Mouse (Mus musculus) spleen, adult 12 weeks (tissue): ENCODE measurements around the gene Rhox13.

Experiments used
- DNase-seq: peaks from one replicate; pipeline ENCODE4 v3.0.0; 2022; ENCODE audit warnings: low spot score

Rhox13 gene

DNA sequence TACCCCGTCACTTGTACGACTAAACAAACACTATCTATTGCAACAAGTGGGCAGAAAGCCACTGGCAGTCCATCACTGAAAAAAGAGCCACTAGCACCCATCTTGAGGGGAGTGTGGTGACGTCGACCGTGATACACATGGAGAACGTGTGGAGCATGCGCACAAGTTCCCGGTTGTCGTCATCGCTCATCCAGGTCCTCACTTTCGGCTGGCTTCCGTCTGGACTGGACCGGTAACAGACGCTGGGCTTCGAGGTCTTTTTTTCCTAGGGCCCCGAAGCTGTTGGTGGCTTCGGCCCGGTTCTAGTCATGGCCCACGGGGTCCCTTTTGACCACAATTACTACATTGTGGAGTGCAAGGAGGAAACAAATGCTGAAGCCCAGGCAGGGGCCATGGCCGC is at the start of gene Rhox13:
Gene Rhox13, plus strand, starts transcription at position 238 of the 400 bp plus-strand sequence.
- DNase-seq = no peak

DNA sequence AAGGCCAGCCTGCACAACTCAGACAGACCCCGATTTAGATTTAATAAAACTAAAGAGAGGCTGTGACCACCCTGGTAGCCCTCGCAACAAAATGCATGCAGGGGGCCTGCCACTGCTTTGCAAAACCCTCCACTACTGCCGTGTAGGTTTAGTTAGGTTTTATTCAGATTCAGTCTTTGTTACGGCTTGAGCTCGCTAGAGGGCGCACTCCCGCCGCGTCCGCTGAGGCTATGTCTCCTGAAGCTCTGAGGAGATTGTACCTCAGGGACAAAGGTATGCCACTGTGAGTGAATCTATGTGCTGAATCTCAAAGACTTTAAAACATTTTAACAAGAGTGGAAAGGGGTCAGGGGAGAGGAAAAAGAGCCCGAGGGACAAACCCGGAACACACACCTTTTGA is 36.8 kb upstream of the Rhox13 start:
- DNase-seq = no peak

DNA sequence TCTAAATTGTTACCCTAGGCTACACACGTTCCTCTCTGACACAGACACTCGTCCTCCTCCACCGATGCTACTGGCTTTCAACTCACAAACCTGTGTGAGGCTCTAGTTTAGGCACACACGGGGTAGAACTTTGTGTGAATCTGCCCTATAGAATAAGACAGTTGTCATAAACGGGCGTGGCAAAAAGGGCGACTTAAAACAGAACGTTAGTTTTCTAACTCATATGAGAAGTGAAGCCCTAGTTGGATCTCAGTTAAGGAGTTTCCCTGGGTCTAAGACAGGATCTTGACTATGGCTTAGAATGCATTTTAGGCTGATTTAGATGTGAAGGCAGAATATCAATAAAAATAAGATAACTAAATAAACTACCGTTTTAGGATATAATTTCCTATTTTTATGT is 36.0 kb upstream of the Rhox13 start, which contains the start of gene Rhox11:
Gene Rhox11, minus strand, starts transcription at position 101 of the 400 bp plus-strand sequence.
- DNase-seq = no peak

DNA sequence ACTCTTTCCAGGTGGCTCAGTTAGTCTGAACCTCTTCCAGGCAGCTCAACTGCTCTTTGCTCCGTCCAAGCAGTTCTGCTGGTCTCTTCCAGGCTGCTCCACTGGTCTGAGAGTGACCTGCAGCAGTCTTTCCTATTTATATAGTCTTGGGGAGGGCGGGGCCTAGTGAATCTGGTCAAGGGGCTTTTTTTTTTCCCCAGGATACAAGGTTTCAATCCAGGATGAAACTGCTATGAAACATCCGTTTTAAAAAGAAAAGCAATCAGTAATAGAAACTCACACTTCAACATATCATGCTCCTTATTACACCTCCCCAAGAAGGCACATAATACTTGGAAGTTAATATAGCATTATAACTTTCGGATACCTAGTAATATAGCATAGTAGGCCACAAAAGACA is 10.2 kb upstream of the Rhox13 start, which contains the start of gene Rhox12:
Gene Rhox12, minus strand, starts transcription at position 101 of the 400 bp plus-strand sequence.
- DNase-seq = no peak

DNA sequence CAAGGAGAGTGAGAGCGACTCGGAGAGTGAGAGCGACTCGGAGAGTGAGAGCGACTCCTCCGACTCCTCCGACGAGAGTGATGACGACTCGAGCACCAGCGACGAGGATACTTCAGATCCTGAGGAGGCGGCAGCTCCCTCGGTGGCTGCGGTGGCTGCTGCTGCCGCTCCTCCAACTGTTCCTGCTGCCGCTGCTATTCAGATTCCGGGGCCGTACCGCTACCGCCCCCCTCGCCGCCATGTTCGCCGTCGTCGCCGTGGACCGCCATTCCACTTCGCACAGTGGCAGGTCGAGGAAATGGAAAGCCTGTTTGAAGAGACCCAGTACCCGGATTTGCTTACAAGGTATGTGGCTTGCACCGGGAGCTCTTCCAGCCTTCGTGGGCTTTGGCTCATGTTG is 459 bp downstream of the Rhox13 start:
- no peak for DNase-seq

DNA sequence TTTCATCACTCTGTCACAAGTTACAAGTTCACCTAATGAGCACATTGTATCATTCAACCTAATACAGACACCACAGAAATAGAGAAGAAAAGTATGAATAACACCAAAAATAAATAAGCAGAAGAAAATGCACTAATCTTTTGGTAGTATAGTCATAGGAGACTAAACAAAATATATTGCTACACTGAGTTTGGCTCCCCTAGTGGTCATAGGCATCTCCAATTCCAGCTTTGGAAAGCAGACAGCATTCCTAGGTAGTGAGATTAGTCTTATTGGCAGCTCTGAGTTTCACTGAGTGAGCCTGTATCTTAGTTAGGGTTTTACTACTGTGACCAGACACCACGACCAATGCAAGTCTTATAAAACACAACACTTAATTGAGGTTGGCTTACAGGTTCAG is 38.1 kb downstream of the Rhox13 start:
- no peak for DNase-seq

DNA sequence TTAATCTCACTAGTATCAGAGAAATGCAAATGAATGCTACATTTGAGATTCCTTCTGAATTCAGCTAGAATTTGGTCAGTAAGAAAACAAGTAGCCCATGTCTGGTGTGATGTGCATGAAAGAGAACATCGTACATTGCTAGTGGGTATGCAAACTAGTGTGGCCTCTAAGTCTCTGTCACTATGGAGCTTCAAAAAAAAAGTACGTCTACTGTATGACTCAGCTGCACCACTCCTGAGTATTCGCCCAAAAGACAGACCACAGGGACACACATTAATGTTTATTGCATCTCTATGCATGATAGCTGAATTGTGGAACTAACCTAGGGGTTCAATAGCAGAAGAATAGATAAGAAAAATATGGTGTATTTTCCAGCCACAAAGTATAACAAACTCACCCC is 44.3 kb downstream of the Rhox13 start:
- DNase-seq = no peak

DNA sequence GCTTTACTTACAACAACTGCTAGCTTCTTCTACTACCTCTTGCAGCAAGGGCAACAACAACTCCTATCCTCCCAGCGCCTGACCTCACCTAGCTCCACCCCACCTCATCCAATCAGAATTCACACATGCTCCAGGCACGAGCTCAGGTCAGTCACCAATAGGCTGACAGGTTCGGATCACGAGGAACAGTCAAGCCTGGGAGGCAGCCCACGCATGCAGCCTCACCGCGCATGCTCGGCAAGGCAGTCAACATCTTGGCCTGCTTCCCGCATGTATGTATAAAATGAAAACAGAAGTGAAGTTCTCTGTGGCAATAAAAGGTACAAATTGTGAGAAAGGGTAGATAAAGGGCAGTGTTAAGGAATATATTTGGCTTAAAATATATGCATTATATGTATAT is 45.0 kb downstream of the Rhox13 start:
- DNase-seq = no peak

DNA sequence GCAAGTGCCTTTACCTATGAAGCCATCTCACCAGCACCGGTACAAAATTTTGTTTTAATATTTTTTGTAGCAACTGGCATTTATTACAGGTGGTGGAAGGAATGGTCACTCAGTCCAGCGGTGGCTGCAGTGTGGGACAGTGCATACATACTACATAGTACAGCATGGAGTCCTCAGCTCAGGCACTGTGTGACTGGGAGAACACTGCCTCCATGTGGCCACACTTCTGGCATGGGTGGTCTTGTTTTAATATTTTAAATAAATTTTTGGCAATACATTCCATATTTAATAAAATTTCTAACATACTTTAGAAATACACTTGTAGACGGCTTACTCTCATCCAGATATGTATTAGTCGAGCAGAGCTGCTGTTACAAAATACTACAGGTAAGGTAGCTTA is 45.6 kb downstream of the Rhox13 start:
- no peak for DNase-seq
